Mouse (Mus musculus) stomach, postnatal 0 days (tissue): Measurements from ENCODE around the gene Vmn1r158. TPM values are rescaled to one million over a fixed set of nuclear protein-coding genes. Genes with fewer than 3 reads are reported as not detected.
"Not testable (repeated sequence)": the region's sequence is repeated elsewhere in the genome, so short reads cannot be mapped to it uniquely, and the experiment has no call there.

Experiments
- ATAC-seq: fragments of 200-750 bp; cut with Nextera tagmentation; 2 replicates; pipeline ENCODE4 v1.8.0; 2017; ENCODE audit not compliant: low FRiP score, low TSS enrichment
- DNase-seq: peaks from one replicate; pipeline ENCODE4 v3.0.0-alpha.2; 2016; ENCODE audit warnings: low spot score
- H3K27ac ChIP-seq: fragments of 300-500 bp; sonication (generic); replicated peaks from 2 replicates; pipeline ENCODE4 v1.5.1; 2014; ENCODE audit warnings: mild to moderate bottlenecking, control low read depth
- H3K27me3 ChIP-seq: fragments of 300-500 bp; sonication (generic); 2 replicates; pipeline ENCODE4 v1.6.1; 2014; ENCODE audit warnings: low read length; ENCODE audit not compliant: control insufficient read depth, insufficient read depth
- H3K36me3 ChIP-seq: fragments of 300-500 bp; sonication (generic); 2 replicates; pipeline ENCODE4 v1.6.1; 2014; ENCODE audit warnings: low read length, mixed read lengths; ENCODE audit not compliant: control insufficient read depth, insufficient read depth
- H3K4me1 ChIP-seq: fragments of 300-500 bp; sonication (generic); replicated peaks from 2 replicates; pipeline ENCODE4 v1.6.1; 2014; ENCODE audit warnings: antibody characterized with exemption; ENCODE audit not compliant: control insufficient read depth, insufficient read depth
- H3K4me2 ChIP-seq: fragments of 300-500 bp; sonication (generic); replicated peaks from 2 replicates; pipeline ENCODE4 v1.6.1; 2014; ENCODE audit warnings: low read depth, mild to moderate bottlenecking, control low read depth, moderate library complexity
- H3K4me3 ChIP-seq: fragments of 300-500 bp; sonication (generic); 2 replicates; pipeline ENCODE4 v1.5.1; 2014; ENCODE audit warnings: low read depth, low read length, control low read depth
- H3K9ac ChIP-seq: fragments of 300-500 bp; sonication (generic); 2 replicates; pipeline ENCODE4 v1.6.1; 2014; ENCODE audit warnings: mild to moderate bottlenecking, low read length, control low read depth, mixed read lengths
- H3K9me3 ChIP-seq: fragments of 300-500 bp; sonication (generic); 2 replicates; pipeline ENCODE4 v1.6.1; 2016; ENCODE audit warnings: low read length; ENCODE audit not compliant: control insufficient read depth
- WGBS: fragments of 180-500 bp; shearing (Covaris S2); extraction: QIAGEN DNeasy Blood & Tissue Kit; methylation state at CpG from one replicate; pipeline ENCODE4 v1.1.7; 2014; 5-methylcytosine and 5-hydroxymethylcytosine counted together
- polyA plus RNA-seq: library from polyadenylated mRNA; unstranded; fragments of >200 nt; fragmentation: Nextera tagmentation; extraction: Ambion mirVana; gene quantifications from 2 replicates; pipeline ENCODE4 v1.2.1, GENCODE M21; 2015

Vmn1r158 gene
- not detected in 2 replicates for polyA plus RNA-seq

DNA sequence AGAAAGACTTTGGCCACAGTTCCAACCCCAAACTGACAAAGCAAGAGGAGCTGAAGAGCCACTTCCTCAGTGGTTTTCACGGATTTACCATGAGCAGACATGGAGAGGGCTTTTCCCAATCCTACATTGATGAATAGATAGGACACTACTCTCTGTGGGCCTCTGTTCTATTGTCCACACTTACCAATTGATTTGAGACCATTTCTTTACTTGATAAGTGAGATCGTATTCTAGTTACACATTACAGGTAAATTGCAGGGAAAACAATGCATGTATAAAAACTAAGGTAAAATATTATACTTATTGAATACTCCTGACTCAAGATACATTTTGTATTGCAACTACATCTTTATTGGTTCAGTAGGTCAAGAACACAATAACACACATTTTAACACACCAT, at the start of gene Vmn1r158:
Gene Vmn1r158 (minus strand): TSS at position 101 of the 400 bp plus-strand sequence.
- not testable (repeated sequence) for H3K9me3 ChIP-seq, ATAC-seq, H3K4me3 ChIP-seq, H3K4me1 ChIP-seq, H3K27ac ChIP-seq, H3K4me2 ChIP-seq, H3K36me3 ChIP-seq, H3K9ac ChIP-seq, H3K27me3 ChIP-seq, DNase-seq
- WGBS, result 51% methylated on average over 2 of the region's 2 CpGs

DNA sequence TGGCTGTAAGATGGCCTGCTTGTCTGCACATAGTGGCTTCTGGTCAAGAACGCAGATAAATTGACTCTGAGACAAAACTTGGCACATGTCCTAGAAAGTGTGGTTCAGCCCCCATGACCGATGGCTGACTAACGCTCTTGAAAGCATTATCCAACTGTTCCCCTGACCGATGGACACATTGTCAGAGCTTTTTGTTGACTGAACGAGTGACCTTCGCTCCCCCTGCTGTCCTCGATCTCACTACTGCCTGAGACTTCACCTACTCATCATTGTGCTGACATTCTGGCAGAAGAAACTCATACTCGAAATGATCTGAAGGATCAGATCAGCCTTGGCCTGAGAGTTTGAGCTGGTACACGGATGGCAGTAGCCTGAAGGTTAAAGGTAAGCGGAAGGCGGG, 14.6 kb downstream of the Vmn1r158 start:
- DNase-seq, H3K27me3 ChIP-seq, H3K27ac ChIP-seq, H3K4me1 ChIP-seq, H3K9ac ChIP-seq, H3K4me3 ChIP-seq, ATAC-seq, H3K36me3 ChIP-seq, H3K4me2 ChIP-seq, H3K9me3 ChIP-seq: not testable (repeated sequence)
- 90% methylated on average over 2 of the region's 11 CpGs for WGBS

DNA sequence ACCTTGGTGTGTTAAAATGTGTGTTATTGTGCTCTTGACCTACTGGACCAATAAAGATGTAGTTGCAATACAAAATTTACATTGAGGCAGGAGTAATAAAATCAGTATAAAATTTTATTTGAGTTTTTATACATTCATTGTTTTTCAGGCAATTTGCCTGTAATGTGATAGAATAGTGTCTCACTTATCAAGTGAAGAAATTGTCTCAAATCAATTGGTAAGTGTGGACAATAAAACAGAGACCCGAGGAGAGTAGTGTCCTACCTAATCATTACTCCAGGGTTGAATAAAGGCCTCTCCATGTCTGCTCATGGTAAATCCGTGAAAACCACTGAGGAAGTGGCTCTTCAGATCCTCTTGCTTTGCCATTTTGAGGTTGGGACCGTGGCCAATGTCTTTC, 29.2 kb downstream of the Vmn1r158 start, which contains the start of gene Vmn1r157:
Gene Vmn1r157 (plus strand): TSS at position 301 of the 400 bp plus-strand sequence.
- H3K9me3 ChIP-seq, result not testable (repeated sequence)
- WGBS, result 33% methylated on average over 2 of the region's 3 CpGs

More for the DNA sequence above, 29.2 kb downstream of the Vmn1r158 start, which contains the start of gene Vmn1r157:
- H3K36me3 ChIP-seq, H3K4me1 ChIP-seq, H3K27me3 ChIP-seq, H3K27ac ChIP-seq, ATAC-seq, H3K9ac ChIP-seq, H3K4me3 ChIP-seq, H3K4me2 ChIP-seq, DNase-seq: not testable (repeated sequence)

Other genes with a start within 250 kb of the Vmn1r158 start
- not detected in 2 replicates for gene Gm4201, start 225.4 kb downstream of the Vmn1r158 start, polyA plus RNA-seq
- gene Gm4565, start 202.7 kb downstream of the Vmn1r158 start, polyA plus RNA-seq, result not detected in 2 replicates
- not detected in 2 replicates for gene Vmn1r155, start 132.8 kb downstream of the Vmn1r158 start, polyA plus RNA-seq
- gene Gm8693, start 98.5 kb downstream of the Vmn1r158 start, polyA plus RNA-seq, result not detected in 2 replicates
- gene Gm4567, start 71.1 kb downstream of the Vmn1r158 start, polyA plus RNA-seq, result not detected in 2 replicates
- gene Vmn1r157, start 29.1 kb downstream of the Vmn1r158 start, polyA plus RNA-seq, result not detected in 2 replicates
- gene Vmn1r159, start 52.8 kb upstream of the Vmn1r158 start, polyA plus RNA-seq, result not detected in 2 replicates
- gene Vmn1r160, start 80.4 kb upstream of the Vmn1r158 start, polyA plus RNA-seq, result not detected in 2 replicates
- not detected in 2 replicates for gene Gm4214, start 193.9 kb upstream of the Vmn1r158 start, polyA plus RNA-seq
- not detected in 2 replicates for gene Gm4216, start 229.1 kb upstream of the Vmn1r158 start, polyA plus RNA-seq